Mouse (Mus musculus): ENCODE data around the gene Accs. TPM values are rescaled to one million over a fixed set of nuclear protein-coding genes. Genes with fewer than 3 reads are reported as not detected.

Accs gene
- total RNA-seq, 1 experiment, result 5.5 TPM

DNA sequence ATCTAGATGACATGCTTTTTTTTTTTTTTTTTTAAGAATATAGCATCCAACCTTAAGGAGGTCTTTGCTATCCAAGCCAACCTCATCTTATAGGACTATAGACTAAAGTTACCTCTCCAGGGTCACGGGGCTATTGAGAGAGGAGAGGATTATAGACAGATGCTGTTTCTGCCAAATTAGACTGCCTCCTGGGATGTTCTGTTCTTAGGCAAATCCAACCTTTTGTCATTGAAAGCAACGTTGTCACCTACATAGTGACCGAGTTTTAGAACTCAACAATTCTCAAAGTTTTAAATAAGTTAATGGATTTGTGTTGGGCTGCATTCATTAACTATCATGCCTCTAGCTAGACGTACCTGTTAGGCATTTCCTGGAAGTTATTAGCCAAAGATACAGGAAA is 13.5 kb upstream of the Accs start:
- Histone ChIP-seq H3K9ac (ENCODE audit: insufficient read depth, low read depth, low read length, poor library complexity, severe bottlenecking) (no peak overlapping the region), H3K27ac (ENCODE audit: insufficient read depth, low read depth, low read length, poor library complexity, severe bottlenecking) (no peak overlapping the region), H3K4me3 (ENCODE audit: insufficient read depth in 1 of 2, low read depth in 1 of 2, low read length in 2 of 2, poor library complexity in 1 of 2, severe bottlenecking in 1 of 2) (no peak overlapping the region), H3K36me3 (ENCODE audit: control insufficient read depth, insufficient read depth, low read length, poor library complexity, severe bottlenecking) (peaks cover 3% of the 10 kb centered on the region; the same call in 1 of the 2 replicates), H3K4me1 (ENCODE audit: control insufficient read depth in 2 of 2, insufficient read depth in 2 of 2, low read length in 2 of 2, poor library complexity in 1 of 2) (peaks cover 0 to 10% of the 10 kb centered on the region in 2 experiments; a peak in 1 of 4 replicates), H3K9me3 (ENCODE audit: control insufficient read depth, insufficient read depth, low read depth, low read length) (no peaks in the 10 kb centered on the region)
- no peak for TF ChIP-seq ZC3H11A (IDR thresholded peaks at IDR 0.05; ENCODE audit: borderline replicate concordance, low read depth, low read length)
- TF ChIP-seq MAFK (IDR thresholded peaks at IDR 0.05; ENCODE audit: insufficient read depth, low read depth, low read length), result no peak
- TF ChIP-seq HCFC1 (IDR thresholded peaks at IDR 0.05; ENCODE audit: borderline replicate concordance, insufficient read depth, low read length), result no peak
- TF ChIP-seq ZNF384 (IDR thresholded peaks at IDR 0.05; ENCODE audit: low read depth, low read length), result no peak
- TF ChIP-seq CHD2 (IDR thresholded peaks at IDR 0.05; ENCODE audit: low read depth, low read length), result no peak
- in situ Hi-C loops (cut with MboI; ENCODE audit: low sequenced_read_pairs in 2 of 2, unreplicated experiment in 2 of 2), result no loop called here
- no peak for DNase-seq (ENCODE audit: low read depth, low spot score)

DNA sequence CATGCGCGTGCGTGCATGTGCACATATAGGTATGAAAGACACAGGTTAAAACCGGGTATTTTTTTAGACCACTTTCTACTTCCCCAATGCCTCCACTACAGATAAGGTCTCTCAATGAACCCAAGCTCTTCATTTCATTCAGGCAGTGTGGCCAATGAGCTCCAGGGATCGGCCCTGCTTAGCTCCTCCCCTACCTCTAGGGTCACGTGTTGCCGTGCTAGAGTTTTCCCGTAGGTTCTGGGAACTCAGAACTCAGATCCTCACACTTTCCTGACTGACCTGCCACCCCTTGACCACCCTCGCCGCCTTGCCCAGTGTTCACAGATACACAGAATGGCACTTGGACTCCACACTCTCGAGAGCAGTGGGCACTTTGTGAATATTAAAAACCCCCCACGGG is 9.1 kb upstream of the Accs start:
- H3K36me3 ChIP-seq (ENCODE audit: control insufficient read depth, insufficient read depth, low read length, poor library complexity, severe bottlenecking), result peaks cover 4% of the 10 kb centered on the region; the same call in 1 of the 2 replicates
- no peak overlapping the region for H3K4me3 ChIP-seq (ENCODE audit: insufficient read depth in 1 of 2, low read depth in 1 of 2, low read length in 2 of 2, poor library complexity in 1 of 2, severe bottlenecking in 1 of 2)
- no peak for DNase-seq (ENCODE audit: low read depth, low spot score)
- no peak overlapping the region for H3K27ac ChIP-seq (ENCODE audit: insufficient read depth, low read depth, low read length, poor library complexity, severe bottlenecking)
- peaks cover 0 to 3% of the 10 kb centered on the region in 2 experiments; a peak in 1 of 4 replicates for H3K4me1 ChIP-seq (ENCODE audit: control insufficient read depth in 2 of 2, insufficient read depth in 2 of 2, low read length in 2 of 2, poor library complexity in 1 of 2)
- no peaks in the 10 kb centered on the region for H3K9me3 ChIP-seq (ENCODE audit: control insufficient read depth, insufficient read depth, low read depth, low read length)
- no peak overlapping the region for H3K9ac ChIP-seq (ENCODE audit: insufficient read depth, low read depth, low read length, poor library complexity, severe bottlenecking)
- TF ChIP-seq ZNF384 (IDR thresholded peaks at IDR 0.05; ENCODE audit: low read depth, low read length), result no peak
- TF ChIP-seq HCFC1 (IDR thresholded peaks at IDR 0.05; ENCODE audit: borderline replicate concordance, insufficient read depth, low read length), result no peak
- no peak for TF ChIP-seq ZC3H11A (IDR thresholded peaks at IDR 0.05; ENCODE audit: borderline replicate concordance, low read depth, low read length)
- no peak for TF ChIP-seq MAFK (IDR thresholded peaks at IDR 0.05; ENCODE audit: insufficient read depth, low read depth, low read length)
- TF ChIP-seq CHD2 (IDR thresholded peaks at IDR 0.05; ENCODE audit: low read depth, low read length), result no peak
- in situ Hi-C loops (cut with MboI; ENCODE audit: low sequenced_read_pairs in 2 of 2, unreplicated experiment in 2 of 2), result no loop called here

DNA sequence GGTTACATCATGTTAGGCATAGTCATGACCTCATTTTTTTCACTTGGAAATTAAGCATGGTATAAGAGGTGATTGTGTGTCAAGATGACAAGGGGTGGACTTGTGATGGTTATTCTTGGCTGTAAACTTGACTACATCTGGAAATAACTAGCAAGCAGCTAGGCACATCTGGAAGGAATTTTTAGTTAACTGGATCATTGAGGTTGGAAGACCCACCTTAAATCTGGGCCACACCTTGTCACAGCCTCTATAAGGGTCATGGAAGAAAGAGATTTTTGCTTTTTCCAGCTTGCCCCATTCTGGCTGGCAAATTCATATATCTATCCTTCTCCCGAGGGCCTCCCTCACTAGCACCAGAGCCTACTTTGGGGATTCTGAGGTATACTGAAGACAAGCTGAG is 1.6 kb upstream of the Accs start:
- TF ChIP-seq HCFC1 (IDR thresholded peaks at IDR 0.05; ENCODE audit: borderline replicate concordance, insufficient read depth, low read length) (no peak), MAFK (IDR thresholded peaks at IDR 0.05; ENCODE audit: insufficient read depth, low read depth, low read length) (no peak), CHD2 (IDR thresholded peaks at IDR 0.05; ENCODE audit: low read depth, low read length) (no peak), ZNF384 (IDR thresholded peaks at IDR 0.05; ENCODE audit: low read depth, low read length) (no peak), ZC3H11A (IDR thresholded peaks at IDR 0.05; ENCODE audit: borderline replicate concordance, low read depth, low read length) (no peak)
- no peak for DNase-seq (ENCODE audit: low read depth, low spot score)
- H3K9me3 ChIP-seq (ENCODE audit: control insufficient read depth, insufficient read depth, low read depth, low read length), result no peaks in the 10 kb centered on the region
- no peaks in the 10 kb centered on the region; the same call in 1 of the 2 replicates for H3K36me3 ChIP-seq (ENCODE audit: control insufficient read depth, insufficient read depth, low read length, poor library complexity, severe bottlenecking)
- H3K27ac ChIP-seq (ENCODE audit: insufficient read depth, low read depth, low read length, poor library complexity, severe bottlenecking), result no peak overlapping the region
- H3K9ac ChIP-seq (ENCODE audit: insufficient read depth, low read depth, low read length, poor library complexity, severe bottlenecking), result no peak overlapping the region
- peaks cover 5 to 6% of the 10 kb centered on the region in 2 experiments for H3K4me1 ChIP-seq (ENCODE audit: control insufficient read depth in 2 of 2, insufficient read depth in 2 of 2, low read length in 2 of 2, poor library complexity in 1 of 2)
- no peak overlapping the region for H3K4me3 ChIP-seq (ENCODE audit: insufficient read depth in 1 of 2, low read depth in 1 of 2, low read length in 2 of 2, poor library complexity in 1 of 2, severe bottlenecking in 1 of 2)
- in situ Hi-C loops (cut with MboI; ENCODE audit: low sequenced_read_pairs in 2 of 2, unreplicated experiment in 2 of 2), result no loop called here

DNA sequence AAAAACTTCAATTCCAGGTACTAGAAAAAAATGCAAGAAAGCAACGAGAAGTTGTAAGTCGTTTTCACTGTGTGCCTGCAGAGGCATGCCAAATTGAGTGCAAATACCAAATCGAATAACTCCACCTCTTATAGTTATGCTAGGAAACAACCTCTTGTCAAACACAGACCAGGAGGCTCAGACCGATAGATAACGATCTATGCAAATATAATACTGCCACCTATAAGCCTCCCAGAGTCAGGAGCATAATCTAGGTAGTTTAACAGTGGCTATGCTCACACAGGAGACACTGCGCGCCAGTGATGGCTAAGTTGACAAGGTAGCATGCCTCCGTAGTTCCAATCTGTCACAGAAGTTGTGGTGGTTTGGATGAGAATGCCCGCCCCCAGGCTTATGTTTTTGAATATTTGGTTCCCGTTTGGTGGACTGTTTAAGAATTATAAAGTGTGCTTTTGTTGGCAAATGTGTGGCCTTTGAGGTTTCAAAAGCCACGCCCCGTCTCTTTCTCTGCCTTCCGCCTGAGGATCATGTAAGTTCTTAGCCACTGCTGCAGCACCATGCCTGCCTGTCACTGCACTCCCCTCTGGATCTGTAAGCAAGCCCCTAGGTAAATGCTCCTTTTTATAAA is 688 bp upstream of the Accs start:
- Histone ChIP-seq H3K27ac (ENCODE audit: insufficient read depth, low read depth, low read length, poor library complexity, severe bottlenecking) (no peak overlapping the region), H3K9ac (ENCODE audit: insufficient read depth, low read depth, low read length, poor library complexity, severe bottlenecking) (no peak overlapping the region), H3K4me3 (ENCODE audit: insufficient read depth in 1 of 2, low read depth in 1 of 2, low read length in 2 of 2, poor library complexity in 1 of 2, severe bottlenecking in 1 of 2) (peak overlapping the region in 1 of 2 experiments; percentile 84; a peak in 2 of 4 replicates), H3K4me1 (ENCODE audit: control insufficient read depth in 2 of 2, insufficient read depth in 2 of 2, low read length in 2 of 2, poor library complexity in 1 of 2) (peaks cover 5 to 6% of the 10 kb centered on the region in 2 experiments), H3K36me3 (ENCODE audit: control insufficient read depth, insufficient read depth, low read length, poor library complexity, severe bottlenecking) (no peaks in the 10 kb centered on the region; the same call in 1 of the 2 replicates), H3K9me3 (ENCODE audit: control insufficient read depth, insufficient read depth, low read depth, low read length) (no peaks in the 10 kb centered on the region)
- in situ Hi-C loops (cut with MboI; ENCODE audit: low sequenced_read_pairs in 2 of 2, unreplicated experiment in 2 of 2), result no loop called here
- no peak for DNase-seq (ENCODE audit: low read depth, low spot score)
- no peak for TF ChIP-seq HCFC1 (IDR thresholded peaks at IDR 0.05; ENCODE audit: borderline replicate concordance, insufficient read depth, low read length)
- no peak for TF ChIP-seq ZC3H11A (IDR thresholded peaks at IDR 0.05; ENCODE audit: borderline replicate concordance, low read depth, low read length)
- no peak for TF ChIP-seq CHD2 (IDR thresholded peaks at IDR 0.05; ENCODE audit: low read depth, low read length)
- no peak for TF ChIP-seq ZNF384 (IDR thresholded peaks at IDR 0.05; ENCODE audit: low read depth, low read length)
